Mouse (Mus musculus): ENCODE results near the gene Smpdl3a.

DNA sequence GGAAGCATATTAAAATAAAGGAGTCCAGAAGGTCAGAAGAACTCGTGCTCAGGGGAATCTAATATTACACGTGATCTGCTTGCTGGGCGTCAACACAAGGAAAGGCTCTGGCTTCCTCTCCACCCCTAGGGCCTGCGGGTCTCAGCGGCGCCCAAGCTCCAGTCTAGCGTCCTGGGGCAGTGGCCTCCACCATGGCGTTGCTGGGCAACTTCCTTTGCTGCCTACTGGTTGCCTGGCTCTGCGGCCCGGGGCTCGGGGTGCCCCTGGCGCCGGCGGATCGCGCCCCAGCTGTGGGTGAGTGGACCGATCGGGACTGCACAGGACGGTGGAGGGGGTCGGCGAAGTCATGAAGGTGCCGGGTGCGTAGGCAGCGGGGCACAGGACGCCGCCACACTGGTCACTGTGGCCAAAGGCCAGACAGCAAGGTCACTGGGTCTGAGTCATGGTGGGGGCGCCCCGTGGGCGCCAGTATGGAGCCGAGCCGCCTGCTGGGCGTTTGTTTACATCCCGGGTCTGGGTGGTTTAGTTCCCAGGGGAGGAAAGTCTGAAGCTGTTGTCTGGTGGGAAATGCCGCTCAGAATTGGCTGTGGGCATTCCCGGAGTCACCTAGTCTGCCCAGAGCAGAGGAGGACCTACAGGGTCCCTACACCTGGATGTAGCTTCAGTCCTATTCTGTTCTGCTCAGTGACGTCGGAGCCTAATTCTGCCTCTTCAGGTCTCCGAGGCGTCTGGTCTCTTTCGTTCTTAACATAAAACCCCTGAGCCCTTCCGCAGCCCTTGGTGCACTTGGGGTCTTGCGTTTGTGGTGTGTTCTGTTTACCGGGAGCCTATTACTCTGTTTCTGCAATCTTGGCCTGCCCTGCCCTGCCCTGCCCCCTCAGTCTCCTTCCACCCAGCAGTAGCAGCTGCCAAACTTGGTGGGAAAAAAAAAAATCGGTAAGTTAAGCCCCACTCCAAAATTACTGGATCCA, 641 bp downstream of the Smpdl3a start:
- no peak for TF ChIP-seq POLR2A (IDR thresholded peaks at IDR 0.05; ENCODE audit: low read depth, low read length)
- TF ChIP-seq CTCF (IDR thresholded peaks at IDR 0.05; ENCODE audit: borderline replicate concordance, insufficient read depth, low read length): no peak

Data from embryonic fibroblast, embryonic 13.5 days (primary cell).